Mouse (Mus musculus): ENCODE measurements around the gene Slc5a11.

GRCm38 (mm10) chr7:123296097-123296496, 81.5 kb downstream of the Slc5a11 start:
- TF ChIP-seq CTCF (IDR thresholded peaks at IDR 0.05; ENCODE audit: low read depth) (no peak), EP300 (IDR thresholded peaks at IDR 0.05; ENCODE audit: low read depth) (no peak)

Measured in liver, embryonic 14.5 days (tissue).